Mouse (Mus musculus): Measurements from ENCODE around the gene Gm49336. TPM values are rescaled to one million over a fixed set of nuclear protein-coding genes. Genes with fewer than 3 reads are reported as not detected.

The Gm49336 gene
- polyA plus RNA-seq, 1 experiment from 2014 or later = 61.0 TPM

GRCm38 (mm10) chr14:60177614-60178570 is 73.4 kb downstream of the Gm49336 start:
- Histone ChIP-seq H3K4me3 (ENCODE audit: low read depth, low read length) (peak overlapping the region; percentile 76), H3K4me1 (ENCODE audit: control insufficient read depth, insufficient read depth, low read length) (0 out of 2 replicates have a peak, but pooled peaks cover 2% of the 10 kb centered on the region), H3K27me3 (replicated peaks; ENCODE audit: control insufficient read depth, insufficient read depth, low read length) (peaks cover 11% of the 10 kb centered on the region; the same call in 1 of the 2 replicates), H3K4me2 (ENCODE audit: low read length) (peak overlapping the region; percentile 97), H3K9me3 (replicated peaks; ENCODE audit: control insufficient read depth, low read length) (no peaks in the 10 kb centered on the region), H3K36me3 (ENCODE audit: control insufficient read depth, insufficient read depth, low read length) (no peaks in the 10 kb centered on the region), H3K9ac (ENCODE audit: low read length) (peak overlapping the region; percentile 88), H3K27ac (ENCODE audit: low read depth, low read length) (peak overlapping the region; percentile 71; the same call in 1 of the 2 replicates)
- peak; percentile 2 for DNase-seq (ENCODE audit: low spot score)
- WGBS = 19% methylated on average over 37 of the region's 37 CpGs
- peak; percentile 16 for ATAC-seq

GRCm38 (mm10) chr14:60176891-60177613 is 74.3 kb downstream of the Gm49336 start:
- peak overlapping the region; percentile 76 for H3K4me3 ChIP-seq (ENCODE audit: low read depth, low read length)
- peak overlapping the region; percentile 71 for H3K27ac ChIP-seq (ENCODE audit: low read depth, low read length)
- peaks cover 9% of the 10 kb centered on the region for H3K4me1 ChIP-seq (ENCODE audit: control insufficient read depth, insufficient read depth, low read length)
- H3K36me3 ChIP-seq (ENCODE audit: control insufficient read depth, insufficient read depth, low read length) = no peaks in the 10 kb centered on the region
- DNase-seq (ENCODE audit: low spot score) (peak; percentile 77), ATAC-seq (peak; percentile 85)
- H3K4me2 ChIP-seq (ENCODE audit: low read length) = peak overlapping the region; percentile 97
- H3K9ac ChIP-seq (ENCODE audit: low read length) = peak overlapping the region; percentile 88
- WGBS = 1% methylated on average over 62 of the region's 84 CpGs
- H3K9me3 ChIP-seq (replicated peaks; ENCODE audit: control insufficient read depth, low read length) = no peaks in the 10 kb centered on the region
- peaks cover 11% of the 10 kb centered on the region; the same call in 1 of the 2 replicates for H3K27me3 ChIP-seq (replicated peaks; ENCODE audit: control insufficient read depth, insufficient read depth, low read length)

DNA sequence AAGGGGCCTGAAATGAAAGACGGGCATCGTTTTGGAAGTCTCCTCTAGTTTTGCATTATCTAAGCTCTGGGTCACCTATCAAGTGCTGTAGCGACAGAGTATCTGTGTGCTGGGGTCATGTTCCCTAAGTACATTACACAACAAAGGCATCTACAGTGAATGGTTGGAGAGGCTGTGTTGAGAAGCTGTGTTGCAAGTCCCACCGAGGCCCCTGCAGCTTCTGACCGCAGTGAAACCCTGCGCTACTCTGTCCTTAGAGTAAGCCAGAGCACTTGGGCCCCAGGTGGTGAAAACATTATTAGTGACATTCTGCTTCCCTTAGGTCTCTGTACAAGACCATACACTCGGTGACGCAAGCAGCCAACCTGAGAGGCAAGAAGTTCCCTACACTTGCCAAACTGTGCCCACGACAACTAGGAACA is 74.8 kb downstream of the Gm49336 start:
- H3K4me1 ChIP-seq (ENCODE audit: control insufficient read depth, insufficient read depth, low read length) = peaks cover 9% of the 10 kb centered on the region
- no peaks in the 10 kb centered on the region for H3K9me3 ChIP-seq (replicated peaks; ENCODE audit: control insufficient read depth, low read length)
- peak overlapping the region; percentile 76 for H3K4me3 ChIP-seq (ENCODE audit: low read depth, low read length)
- DNase-seq (ENCODE audit: low spot score) (no peak), ATAC-seq (no peak)
- H3K4me2 ChIP-seq (ENCODE audit: low read length) = peak overlapping the region; percentile 97
- peaks cover 11% of the 10 kb centered on the region; the same call in 1 of the 2 replicates for H3K27me3 ChIP-seq (replicated peaks; ENCODE audit: control insufficient read depth, insufficient read depth, low read length)
- peak overlapping the region; percentile 88 for H3K9ac ChIP-seq (ENCODE audit: low read length)
- peak overlapping the region; percentile 71; the same call in 1 of the 2 replicates for H3K27ac ChIP-seq (ENCODE audit: low read depth, low read length)
- 31% methylated on average over 9 of the region's 9 CpGs for WGBS
- H3K36me3 ChIP-seq (ENCODE audit: control insufficient read depth, insufficient read depth, low read length) = no peaks in the 10 kb centered on the region

DNA sequence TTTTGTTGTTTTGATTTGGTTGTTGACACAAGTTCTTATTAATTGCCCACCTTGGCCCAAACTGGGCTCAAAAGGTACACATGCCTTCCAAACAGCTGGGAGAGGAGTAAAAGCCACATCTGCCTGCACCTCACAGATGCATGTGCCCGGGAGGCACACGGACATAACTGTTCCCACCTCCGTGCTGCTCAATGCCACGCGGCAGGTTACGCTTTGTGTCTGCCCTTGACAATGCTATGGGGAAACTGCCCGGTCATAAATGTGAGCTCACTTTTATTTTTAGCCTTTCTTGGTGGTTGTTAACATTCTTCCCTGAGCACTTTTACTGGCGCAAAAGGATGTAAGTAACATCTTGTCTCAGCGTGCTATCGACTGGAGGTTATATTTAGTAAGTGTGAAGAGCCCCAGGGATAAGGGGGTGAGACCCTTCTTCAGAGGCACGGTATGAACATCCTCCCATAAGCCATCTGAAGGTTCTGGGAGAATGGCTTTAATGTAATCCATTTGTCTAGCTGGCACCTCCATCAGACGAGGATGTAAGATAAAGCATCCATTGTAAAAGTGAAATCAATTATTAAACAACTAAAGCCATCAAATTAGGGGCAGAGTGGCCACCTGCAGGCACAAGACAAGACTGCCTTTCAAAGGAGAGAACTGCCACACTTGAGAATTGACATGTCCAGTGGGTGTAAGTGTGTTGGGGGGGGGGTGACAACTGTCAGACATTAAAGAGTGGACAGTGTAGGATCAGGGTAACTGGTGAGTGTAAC is 78.8 kb downstream of the Gm49336 start:
- ATAC-seq = no peak
- H3K4me3 ChIP-seq (ENCODE audit: low read depth, low read length) = no peak overlapping the region
- H3K36me3 ChIP-seq (ENCODE audit: control insufficient read depth, insufficient read depth, low read length) = no peaks in the 10 kb centered on the region
- H3K4me1 ChIP-seq (ENCODE audit: control insufficient read depth, insufficient read depth, low read length) = peaks cover 9% of the 10 kb centered on the region
- peak; percentile 0 for DNase-seq (ENCODE audit: low spot score)
- no peaks in the 10 kb centered on the region for H3K9me3 ChIP-seq (replicated peaks; ENCODE audit: control insufficient read depth, low read length)
- H3K27ac ChIP-seq (ENCODE audit: low read depth, low read length) = no peak overlapping the region
- no peak overlapping the region for H3K4me2 ChIP-seq (ENCODE audit: low read length)
- 55% methylated on average over 12 of the region's 12 CpGs for WGBS
- H3K27me3 ChIP-seq (replicated peaks; ENCODE audit: control insufficient read depth, insufficient read depth, low read length) = 0 out of 2 replicates have a peak, but pooled peaks cover 5% of the 10 kb centered on the region
- H3K9ac ChIP-seq (ENCODE audit: low read length) = no peak overlapping the region

DNA sequence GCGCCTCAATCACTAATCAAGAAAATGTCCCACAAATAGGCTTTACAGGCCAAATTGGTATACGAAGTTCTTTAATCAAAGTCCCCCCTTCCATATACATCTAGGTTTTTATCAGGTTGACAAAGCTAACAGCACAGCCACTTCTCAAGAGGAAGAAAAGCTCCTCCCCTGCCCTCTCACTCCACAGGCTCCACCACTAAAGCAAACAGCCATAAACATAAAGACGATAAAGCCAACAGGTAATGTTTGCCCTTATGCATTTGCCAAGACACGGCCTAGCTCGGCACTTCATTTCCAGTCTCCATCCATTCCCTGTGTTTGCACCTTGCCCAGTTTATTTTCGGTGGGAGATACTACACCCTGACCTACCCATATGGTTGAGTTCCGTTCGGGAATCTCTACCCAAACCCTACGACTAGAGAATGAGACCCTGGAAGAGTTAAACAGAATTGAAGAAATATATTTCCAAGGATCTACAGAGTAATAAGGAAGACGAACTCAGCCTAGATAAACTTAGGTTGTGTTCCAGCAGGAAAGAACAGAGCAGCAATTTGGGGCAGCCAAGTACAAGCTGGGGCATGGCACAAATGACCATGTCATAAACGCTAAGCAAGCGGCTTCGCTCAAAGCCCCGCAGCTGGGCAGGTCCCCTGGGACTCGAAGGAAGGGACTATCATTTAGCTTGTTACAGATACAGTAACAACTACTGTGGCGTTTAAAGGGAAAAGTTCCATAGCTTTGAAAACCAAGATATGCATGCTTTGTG is 80.3 kb downstream of the Gm49336 start:
- Histone ChIP-seq H3K9me3 (replicated peaks; ENCODE audit: control insufficient read depth, low read length) (no peaks in the 10 kb centered on the region), H3K4me1 (ENCODE audit: control insufficient read depth, insufficient read depth, low read length) (peaks cover 9% of the 10 kb centered on the region), H3K27me3 (replicated peaks; ENCODE audit: control insufficient read depth, insufficient read depth, low read length) (0 out of 2 replicates have a peak, but pooled peaks cover 5% of the 10 kb centered on the region), H3K9ac (ENCODE audit: low read length) (no peak overlapping the region), H3K36me3 (ENCODE audit: control insufficient read depth, insufficient read depth, low read length) (no peaks in the 10 kb centered on the region), H3K4me3 (ENCODE audit: low read depth, low read length) (no peak overlapping the region), H3K27ac (ENCODE audit: low read depth, low read length) (no peak overlapping the region), H3K4me2 (ENCODE audit: low read length) (no peak overlapping the region)
- DNase-seq (ENCODE audit: low spot score) (no peak), ATAC-seq (no peak)
- 92% methylated on average over 16 of the region's 16 CpGs for WGBS

GRCm38 (mm10) chr14:60163367-60163766 is 87.9 kb downstream of the Gm49336 start:
- Histone ChIP-seq H3K4me2 (ENCODE audit: low read length) (no peak overlapping the region), H3K27me3 (replicated peaks; ENCODE audit: control insufficient read depth, insufficient read depth, low read length) (no peaks in the 10 kb centered on the region), H3K4me3 (ENCODE audit: low read depth, low read length) (no peak overlapping the region), H3K9ac (ENCODE audit: low read length) (no peak overlapping the region), H3K4me1 (ENCODE audit: control insufficient read depth, insufficient read depth, low read length) (no peaks in the 10 kb centered on the region), H3K9me3 (replicated peaks; ENCODE audit: control insufficient read depth, low read length) (no peaks in the 10 kb centered on the region), H3K27ac (ENCODE audit: low read depth, low read length) (no peak overlapping the region), H3K36me3 (ENCODE audit: control insufficient read depth, insufficient read depth, low read length) (no peaks in the 10 kb centered on the region)
- WGBS = 91% methylated on average over 3 of the region's 3 CpGs
- no peak for ATAC-seq
- DNase-seq (ENCODE audit: low spot score) = no peak
